Comparison of ENCODE assay signal across 8 mouse cellular contexts in the genomic region with DNA sequence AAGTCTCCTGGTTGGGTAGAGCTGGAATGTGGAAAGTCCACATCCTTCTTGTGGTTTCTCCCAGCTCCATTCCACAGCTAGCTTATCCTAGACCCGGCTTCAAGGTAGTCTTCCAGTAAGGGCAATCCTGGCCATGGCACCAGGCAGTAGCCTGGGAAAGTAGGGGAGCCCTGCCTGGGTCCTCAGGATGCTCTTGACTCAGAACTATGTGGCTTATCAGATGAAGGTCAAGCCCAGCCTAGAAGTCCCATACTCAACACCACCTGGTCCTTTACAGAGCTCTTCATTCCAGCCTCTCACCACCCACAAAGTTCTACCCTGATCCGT. TPM values are rescaled to one million over a fixed set of nuclear protein-coding genes. Genes with fewer than 3 reads are reported as not detected.
A peak's percentile ranks its signal among the peaks of the same experiment; 100 is the strongest.
DNase-seq lines count a peak whose midpoint lies in the region; ATAC-seq and TF ChIP-seq lines count a peak whose summit lies in the region.

No protein-coding gene starts in this region.

- peaks cover 5% of the 10 kb centered on the region; the same call in 1 of the 2 replicates for H3K27me3 ChIP-seq in heart, embryonic 14.5 days (ENCODE audit: control insufficient read depth, insufficient read depth, low read length)
- no peaks in the 10 kb centered on the region for H3K27me3 ChIP-seq in CH12.LX (replicated peaks)
- H3K27me3 ChIP-seq in forebrain, embryonic 12.5 days, result peaks cover 13% of the 10 kb centered on the region
- H3K27me3 ChIP-seq in liver, embryonic 15.5 days, result no peaks in the 10 kb centered on the region

- H3K36me3 ChIP-seq in heart, embryonic 14.5 days (ENCODE audit: control insufficient read depth, insufficient read depth, low read length), result no peaks in the 10 kb centered on the region
- H3K36me3 ChIP-seq in CH12.LX (replicated peaks in 1 of 2; ENCODE audit: control insufficient read depth in 1 of 2, insufficient read depth in 1 of 2, low read length in 1 of 2), result peaks cover 14 to 28% of the 10 kb centered on the region in 2 experiments
- no peaks in the 10 kb centered on the region for H3K36me3 ChIP-seq in forebrain, embryonic 12.5 days (replicated peaks)
- no peaks in the 10 kb centered on the region for H3K36me3 ChIP-seq in liver, embryonic 15.5 days (replicated peaks)

- no peaks in the 10 kb centered on the region for H3K9me3 ChIP-seq in heart, embryonic 14.5 days (ENCODE audit: control insufficient read depth, low read length)
- no peaks in the 10 kb centered on the region for H3K9me3 ChIP-seq in CH12.LX (replicated peaks; ENCODE audit: low read length)
- H3K9me3 ChIP-seq in forebrain, embryonic 12.5 days, result no peaks in the 10 kb centered on the region
- H3K9me3 ChIP-seq in liver, embryonic 15.5 days (replicated peaks), result no peaks in the 10 kb centered on the region

- 39% methylated on average over 2 of the region's 2 CpGs for WGBS in heart, embryonic 14.5 days
- WGBS in forebrain, embryonic 12.5 days, result 34% methylated on average over 2 of the region's 2 CpGs
- 10% methylated on average over 2 of the region's 2 CpGs for WGBS in liver, embryonic 15.5 days (ENCODE audit: insufficient replicate concordance)

- H3K4me3 ChIP-seq in heart, embryonic 14.5 days (ENCODE audit: control insufficient read depth in 1 of 2, insufficient read depth in 1 of 2, low read depth in 1 of 2, low read length in 2 of 2), result no peak overlapping the region
- H3K4me3 ChIP-seq in CH12.LX (replicated peaks in 1 of 3; ENCODE audit: low read depth in 2 of 3, low read length in 2 of 3, poor library complexity in 1 of 3), result peak overlapping the region; percentile 86 to 94 (median 91)
- H3K4me3 ChIP-seq in forebrain, embryonic 12.5 days (replicated peaks), result peak overlapping the region; percentile 67; the same call in 1 of the 2 replicates
- peak overlapping the region; percentile 74 for H3K4me3 ChIP-seq in liver, embryonic 15.5 days (replicated peaks)

- no peak for TF ChIP-seq POLR2A in CH12.LX (IDR thresholded peaks at IDR 0.05; ENCODE audit: low read depth, low read length)

- TF ChIP-seq RAD21 in CH12.LX (IDR thresholded peaks at IDR 0.05; ENCODE audit: low read depth, low read length), result no peak

- peaks cover 10 to 17% of the 10 kb centered on the region in 2 experiments for H3K4me1 ChIP-seq in heart, embryonic 14.5 days (ENCODE audit: control insufficient read depth in 2 of 2, insufficient read depth in 2 of 2, low read length in 2 of 2)
- H3K4me1 ChIP-seq in CH12.LX (ENCODE audit: control insufficient read depth in 1 of 2, insufficient read depth in 2 of 2), result peaks cover 23 to 57% of the 10 kb centered on the region in 2 experiments
- peaks cover 8% of the 10 kb centered on the region for H3K4me1 ChIP-seq in forebrain, embryonic 12.5 days
- peaks cover 64% of the 10 kb centered on the region for H3K4me1 ChIP-seq in liver, embryonic 15.5 days (replicated peaks)

- no peak for TF ChIP-seq CTCF in CH12.LX (conservative IDR thresholded peaks at IDR 0.05 in 1 of 2, IDR thresholded peaks at IDR 0.05 in 1 of 2; ENCODE audit: low read depth in 2 of 2, low read length in 2 of 2)

- TF ChIP-seq EP300 in CH12.LX (IDR thresholded peaks at IDR 0.05; ENCODE audit: low read length), result no peak

- peaks cover 41% of the 10 kb centered on the region for H3K79me2 ChIP-seq in CH12.LX (replicated peaks; ENCODE audit: control insufficient read depth, extremely low read depth, insufficient read depth, poor library complexity, severe bottlenecking)

- H3K4me2 ChIP-seq in heart, embryonic 14.5 days (ENCODE audit: low read length), result peak overlapping the region; percentile 98
- H3K4me2 ChIP-seq in CH12.LX (ENCODE audit: insufficient read depth, low read depth, poor library complexity, severe bottlenecking), result peak overlapping the region; percentile 99
- peak overlapping the region; percentile 98 for H3K4me2 ChIP-seq in forebrain, embryonic 12.5 days
- H3K4me2 ChIP-seq in liver, embryonic 15.5 days, result peak overlapping the region; percentile 99

- in situ Hi-C loops in CH12.LX (cut with MboI; ENCODE audit: low pct_ligation_motif_present, low pct_unique_long_range_greater_than_20kb, low sequenced_read_pairs), result no loop called here

- ATAC-seq in heart, embryonic 14.5 days (ENCODE audit: insufficient number of reproducible peaks, insufficient read depth, low FRiP score, low read depth), result no peak
- ATAC-seq in forebrain, embryonic 12.5 days (ENCODE audit: low FRiP score), result no peak
- ATAC-seq in liver, embryonic 15.5 days (ENCODE audit: insufficient read depth), result peak; percentile 28

- no peak overlapping the region for H3K9ac ChIP-seq in heart, embryonic 14.5 days (ENCODE audit: low read length)
- peak overlapping the region; percentile 93 for H3K9ac ChIP-seq in CH12.LX (ENCODE audit: insufficient read depth, low read depth)
- H3K9ac ChIP-seq in forebrain, embryonic 12.5 days, result no peak overlapping the region
- peak overlapping the region; percentile 53 for H3K9ac ChIP-seq in liver, embryonic 15.5 days

- H3K27ac ChIP-seq in heart, embryonic 14.5 days (replicated peaks in 1 of 2; ENCODE audit: control insufficient read depth in 1 of 2, insufficient read depth in 1 of 2, low read depth in 2 of 2, low read length in 2 of 2), result no peak overlapping the region
- H3K27ac ChIP-seq in CH12.LX (ENCODE audit: insufficient read depth, low read depth), result peak overlapping the region; percentile 100
- no peak overlapping the region for H3K27ac ChIP-seq in forebrain, embryonic 12.5 days
- H3K27ac ChIP-seq in liver, embryonic 15.5 days (replicated peaks), result peak overlapping the region; percentile 87

- DNase-seq in heart, adult 18-20 months, result no peak
- DNase-seq in CH12.LX (ENCODE audit: extremely low read depth), result no peak
- DNase-seq in adipocyte (ENCODE audit: low spot score), result no peak
- DNase-seq in cerebellum, adult 11-12 months, result no peak
- no peak for DNase-seq in B cell, adult 2 months

- dilution Hi-C loops in CH12.LX (cut with MboI; ENCODE audit: extremely low pct_ligation_motif_present, extremely low pct_unique_long_range_greater_than_20kb, low sequenced_read_pairs), result no loop called here

TF ChIP-seq in CH12.LX, 34 proteins besides CTCF, POLR2A, EP300 and RAD21:
- no peak for TF ChIP-seq MYC (IDR thresholded peaks at IDR 0.05; ENCODE audit: low read depth, low read length)
- TF ChIP-seq POLR2AphosphoS2 (IDR thresholded peaks at IDR 0.05; ENCODE audit: low read depth, low read length), result 0 out of 2 replicates have a peak, but pooled peaks have one; percentile 20
- no peak for TF ChIP-seq CHD2 (IDR thresholded peaks at IDR 0.05; ENCODE audit: low read length)
- TF ChIP-seq CHD1 (IDR thresholded peaks at IDR 0.05; ENCODE audit: low read depth, low read length), result 0 out of 2 replicates have a peak, but pooled peaks have one; percentile 21

RNA-seq across cellular contexts. Expression of a gene that starts 1.0 kb away (rescaled TPM):
- polyA plus RNA-seq in heart, embryonic 14.5 days (2014; fragmentation: Nextera tagmentation; extraction: Ambion mirVana), result 8.0 and 9.1 TPM in 2 replicates
- 1 to 10 TPM in 1 of 2 experiments, under 1 TPM in 1; 0.97 to 1.3 TPM for total RNA-seq in heart, adult 18-20 months (2021)
- total RNA-seq in CH12.LX (2012; rRNA removed) (102 and 118 TPM in 2 replicates), CH12.LX (2014; rRNA removed) (132 and 148 TPM in 2 replicates)
- polyA plus RNA-seq in CH12.LX (2012; ENCODE audit: insufficient read length, low read depth), result 129 and 144 TPM in 2 replicates
- 15.3 and 15.6 TPM in 2 replicates for polyA plus RNA-seq in forebrain, embryonic 12.5 days (2016; fragmentation: Nextera tagmentation; extraction: Ambion mirVana)
- polyA plus RNA-seq in liver, embryonic 15.5 days (2015; fragmentation: Nextera tagmentation; extraction: Ambion mirVana), result 22.0 TPM in 2 replicates

Comparison
In these comparisons a context has a peak if more than half of its experiments do, and no peak if none do; other contexts are left out.
1. H3K27ac ChIP-seq: peak in CH12.LX (single experiment) and liver, embryonic 15.5 days (single experiment); none in heart, embryonic 14.5 days (0 of 2) and forebrain, embryonic 12.5 days (single experiment).
2. H3K4me3 ChIP-seq: peak in CH12.LX (3 of 3), forebrain, embryonic 12.5 days (single experiment) and liver, embryonic 15.5 days (single experiment); none in heart, embryonic 14.5 days (0 of 2).
3. H3K9ac ChIP-seq: peak in CH12.LX (single experiment) and liver, embryonic 15.5 days (single experiment); none in heart, embryonic 14.5 days (single experiment) and forebrain, embryonic 12.5 days (single experiment).
4. Peak in every context shown above with its lines, with median percentiles within 50 percentile points of each other: H3K4me2 ChIP-seq.